Mouse (Mus musculus): ENCODE measurements around the gene Lrrc27. TPM values are rescaled to one million over a fixed set of nuclear protein-coding genes. Genes with fewer than 3 reads are reported as not detected.

Lrrc27 gene
- polyA plus RNA-seq, 1 experiment from 2014 or later = 5.8 TPM

DNA sequence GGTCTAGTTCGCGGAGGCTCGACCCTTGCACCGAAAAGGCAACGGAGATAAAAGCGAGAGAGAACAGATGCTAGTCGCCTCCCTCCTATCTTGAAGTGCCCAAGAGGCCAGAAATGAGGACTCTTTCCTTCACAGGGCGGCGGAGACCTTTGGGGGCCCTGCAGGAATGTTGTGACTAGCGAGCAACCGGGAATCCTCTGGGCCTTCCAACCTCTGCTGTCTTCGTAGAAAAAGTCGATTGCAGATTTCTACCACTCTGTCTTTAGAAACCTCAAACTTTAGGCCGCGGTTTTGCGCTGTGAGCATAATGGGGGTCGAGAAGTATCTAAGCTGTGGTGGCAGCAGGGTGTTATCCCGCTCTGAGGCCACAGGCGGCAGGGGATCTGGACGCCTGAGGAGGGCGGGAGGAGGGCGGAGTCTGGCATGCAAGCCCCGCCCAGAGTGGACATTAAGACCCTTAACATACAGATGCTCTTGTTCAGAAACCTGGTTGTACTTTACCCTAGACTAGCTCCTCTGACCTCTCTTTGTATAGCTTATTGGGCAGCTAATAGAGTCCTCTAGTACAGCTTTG is 24.1 kb upstream of the Lrrc27 start:
- peak overlapping the region; percentile 97 for H3K4me2 ChIP-seq (replicated peaks)
- WGBS = 1% methylated on average over 23 of the region's 23 CpGs
- H3K9me3 ChIP-seq = no peaks in the 10 kb centered on the region
- peak overlapping the region; percentile 71 for H3K9ac ChIP-seq (replicated peaks)
- H3K27ac ChIP-seq (replicated peaks) = no peak overlapping the region
- no peaks in the 10 kb centered on the region for H3K36me3 ChIP-seq
- H3K4me1 ChIP-seq = peaks cover 13% of the 10 kb centered on the region
- H3K4me3 ChIP-seq = peak overlapping the region; percentile 61
- peak; percentile 64 for ATAC-seq (ENCODE audit: low FRiP score, low read depth)
- peaks cover 58% of the 10 kb centered on the region for H3K27me3 ChIP-seq

DNA sequence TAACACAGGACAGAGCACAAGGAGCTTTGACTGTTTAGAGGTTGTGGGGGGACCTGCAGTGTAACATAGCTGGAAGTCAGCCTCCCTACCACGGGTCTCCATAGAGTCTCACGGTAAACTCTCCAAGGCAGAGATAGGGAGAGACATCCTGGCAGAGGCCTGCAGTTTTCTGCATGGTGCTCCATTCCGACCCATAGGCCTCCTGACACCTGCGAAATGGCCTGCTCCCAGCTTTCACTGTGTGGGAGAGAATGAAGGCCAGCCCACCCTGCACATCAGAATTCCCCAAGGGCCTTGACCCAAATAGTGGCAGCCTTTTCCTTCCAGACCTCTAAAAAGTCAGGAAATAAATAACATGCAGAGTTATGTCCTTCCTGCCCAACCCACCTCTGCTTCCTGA is 22.2 kb upstream of the Lrrc27 start:
- no peaks in the 10 kb centered on the region for H3K36me3 ChIP-seq
- H3K27me3 ChIP-seq = peaks cover 46% of the 10 kb centered on the region

DNA sequence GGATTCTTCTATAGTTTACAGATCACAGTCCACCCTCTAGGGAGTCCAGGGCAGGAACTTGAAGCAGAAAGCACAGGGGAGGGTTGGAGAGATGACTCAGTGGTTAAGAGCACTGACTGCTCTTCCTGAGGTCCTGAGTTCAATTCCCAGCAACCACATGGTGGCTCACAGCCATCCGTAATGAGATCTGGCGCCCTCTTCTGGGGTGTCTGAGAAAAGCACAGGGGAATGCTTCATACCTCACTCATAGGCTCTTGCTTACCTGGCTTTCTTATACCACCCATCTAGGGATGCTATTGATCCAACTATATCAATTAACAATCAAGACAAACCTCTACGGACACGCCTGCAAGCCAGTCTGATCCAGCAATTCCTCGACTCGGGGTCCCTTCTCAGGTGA is 21.2 kb upstream of the Lrrc27 start:
- Histone ChIP-seq H3K27me3 (peaks cover 37% of the 10 kb centered on the region), H3K9ac (replicated peaks) (no peak overlapping the region), H3K4me2 (replicated peaks) (no peak overlapping the region), H3K36me3 (no peaks in the 10 kb centered on the region), H3K4me1 (peaks cover 10% of the 10 kb centered on the region), H3K27ac (replicated peaks) (no peak overlapping the region), H3K4me3 (no peak overlapping the region), H3K9me3 (no peaks in the 10 kb centered on the region)
- ATAC-seq (ENCODE audit: low FRiP score, low read depth) = no peak
- WGBS = 72% methylated on average over 6 of the region's 6 CpGs

More for the DNA sequence above, 22.2 kb upstream of the Lrrc27 start:
- Histone ChIP-seq H3K4me3 (no peak overlapping the region), H3K9me3 (no peaks in the 10 kb centered on the region), H3K4me1 (peaks cover 13% of the 10 kb centered on the region), H3K9ac (replicated peaks) (no peak overlapping the region), H3K27ac (replicated peaks) (no peak overlapping the region), H3K4me2 (replicated peaks) (no peak overlapping the region)
- ATAC-seq (ENCODE audit: low FRiP score, low read depth) = no peak
- 82% methylated on average over 4 of the region's 4 CpGs for WGBS

DNA sequence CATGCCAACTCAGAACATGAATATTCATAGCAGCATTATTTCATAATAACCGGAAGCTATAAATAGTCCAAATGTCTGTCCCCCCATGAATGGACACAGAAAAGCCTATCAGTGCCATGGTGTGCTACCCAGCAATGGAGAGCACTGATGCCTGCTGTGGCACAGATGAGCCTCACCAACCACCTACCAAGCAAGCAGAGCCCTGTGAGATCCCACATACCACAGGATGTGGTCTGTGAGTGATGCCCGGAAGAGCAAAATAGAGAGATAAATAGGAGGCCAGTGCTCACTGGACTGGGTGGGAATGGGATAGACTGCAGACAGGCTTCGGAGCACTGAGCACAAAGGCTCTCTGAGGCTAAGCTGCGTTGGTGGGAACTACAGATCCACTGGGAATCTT is 15.8 kb upstream of the Lrrc27 start:
- Histone ChIP-seq H3K27me3 (peaks cover 4% of the 10 kb centered on the region), H3K4me2 (replicated peaks) (no peak overlapping the region), H3K4me1 (no peaks in the 10 kb centered on the region), H3K9me3 (no peaks in the 10 kb centered on the region), H3K36me3 (no peaks in the 10 kb centered on the region), H3K4me3 (no peak overlapping the region), H3K27ac (replicated peaks) (no peak overlapping the region), H3K9ac (replicated peaks) (no peak overlapping the region)
- no peak for ATAC-seq (ENCODE audit: low FRiP score, low read depth)
- 77% methylated on average over 4 of the region's 4 CpGs for WGBS

DNA sequence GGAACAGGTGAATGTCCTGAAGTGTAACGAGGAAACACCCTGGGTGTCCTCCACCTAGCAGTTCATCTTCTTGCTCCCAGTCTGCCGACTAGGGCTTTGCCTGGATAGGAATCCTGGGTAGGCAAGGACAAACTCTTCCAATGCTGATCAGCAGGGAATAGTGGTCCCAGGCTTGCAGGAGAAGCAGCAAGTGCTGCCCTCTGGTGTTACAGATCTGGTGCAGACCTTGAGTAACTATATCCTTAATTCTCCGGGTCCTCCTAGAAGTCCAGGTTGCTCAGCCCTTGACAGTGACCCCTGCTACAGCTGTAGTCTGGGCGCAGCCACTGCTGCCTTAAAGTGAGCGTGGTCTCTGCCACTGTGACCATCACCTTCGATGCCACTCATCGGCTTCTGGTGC is 12.7 kb upstream of the Lrrc27 start:
- H3K4me1 ChIP-seq = no peaks in the 10 kb centered on the region
- 34% methylated on average over 7 of the region's 7 CpGs for WGBS
- peak; percentile 44 for ATAC-seq (ENCODE audit: low FRiP score, low read depth)
- no peaks in the 10 kb centered on the region for H3K9me3 ChIP-seq
- H3K27me3 ChIP-seq = peaks cover 4% of the 10 kb centered on the region
- H3K4me2 ChIP-seq (replicated peaks) = no peak overlapping the region
- H3K27ac ChIP-seq (replicated peaks) = no peak overlapping the region
- H3K4me3 ChIP-seq = no peak overlapping the region
- H3K36me3 ChIP-seq = no peaks in the 10 kb centered on the region
- H3K9ac ChIP-seq (replicated peaks) = no peak overlapping the region

DNA sequence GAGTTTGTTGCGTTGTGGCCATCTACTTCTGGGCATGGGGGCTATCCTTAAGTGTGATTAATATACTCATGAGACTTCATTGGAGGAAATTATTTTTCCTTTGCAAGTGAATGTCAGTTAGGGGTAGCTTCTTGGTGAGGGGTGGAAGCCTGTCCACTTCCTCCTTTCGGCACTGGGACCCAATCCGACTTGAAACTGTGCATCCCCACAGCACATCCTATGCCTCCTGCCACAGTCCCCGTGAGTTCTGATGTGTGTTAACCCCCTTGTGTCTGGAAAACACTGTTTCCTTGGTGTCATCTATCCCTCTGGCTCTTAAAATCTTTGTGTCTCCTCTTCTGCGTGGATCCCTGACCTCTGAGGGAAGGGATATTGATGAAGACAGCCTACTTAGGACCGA is 11.6 kb upstream of the Lrrc27 start:
- ATAC-seq (ENCODE audit: low FRiP score, low read depth) = no peak
- Histone ChIP-seq H3K36me3 (no peaks in the 10 kb centered on the region), H3K9ac (replicated peaks) (no peak overlapping the region), H3K4me1 (no peaks in the 10 kb centered on the region), H3K9me3 (no peaks in the 10 kb centered on the region), H3K27me3 (peaks cover 4% of the 10 kb centered on the region), H3K4me2 (replicated peaks) (no peak overlapping the region), H3K27ac (replicated peaks) (no peak overlapping the region), H3K4me3 (no peak overlapping the region)
- WGBS = 70% methylated on average over 6 of the region's 6 CpGs

DNA sequence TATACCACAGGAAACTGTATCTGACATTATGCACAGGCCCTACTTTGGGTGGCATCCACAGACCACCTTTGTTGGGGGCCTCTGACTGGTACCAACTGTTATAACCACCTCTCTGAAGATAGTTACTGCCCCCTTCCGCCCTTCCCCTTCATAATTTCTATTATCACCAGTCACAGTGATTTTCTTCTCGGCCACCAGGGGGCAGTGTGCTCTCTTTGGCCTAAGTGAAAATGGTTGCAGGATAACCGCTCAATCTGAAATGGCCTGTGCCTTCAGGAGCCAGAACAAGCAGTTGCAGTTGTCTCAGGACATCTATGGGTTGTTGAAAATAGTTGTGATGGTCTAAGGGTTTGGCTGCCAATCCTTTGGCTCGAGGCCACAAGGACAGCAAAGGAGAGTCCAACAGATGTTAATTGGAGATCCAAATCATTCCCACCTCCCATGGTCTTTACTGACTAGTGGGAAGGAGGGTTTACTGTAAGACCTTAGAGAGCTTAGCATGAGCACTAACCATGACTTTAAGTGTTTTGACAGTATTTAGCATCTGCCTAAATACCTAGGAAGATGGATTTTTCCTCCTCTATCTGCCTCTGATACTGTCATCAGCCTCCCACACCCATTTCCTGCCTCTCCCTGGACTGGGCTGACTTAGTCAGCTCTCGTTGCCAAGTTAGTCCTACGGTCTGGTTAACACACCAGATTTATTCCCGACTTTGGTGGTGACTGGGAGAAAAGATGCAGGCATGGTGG is 4.6 kb upstream of the Lrrc27 start:
- Histone ChIP-seq H3K4me1 (peaks cover 6% of the 10 kb centered on the region), H3K9me3 (no peaks in the 10 kb centered on the region), H3K4me2 (replicated peaks) (no peak overlapping the region), H3K27ac (replicated peaks) (no peak overlapping the region), H3K9ac (replicated peaks) (no peak overlapping the region), H3K36me3 (no peaks in the 10 kb centered on the region), H3K27me3 (0 out of 2 replicates have a peak, but pooled peaks cover 6% of the 10 kb centered on the region), H3K4me3 (no peak overlapping the region)
- ATAC-seq (ENCODE audit: low FRiP score, low read depth) = no peak
- WGBS = 35% methylated on average over 7 of the region's 7 CpGs

DNA sequence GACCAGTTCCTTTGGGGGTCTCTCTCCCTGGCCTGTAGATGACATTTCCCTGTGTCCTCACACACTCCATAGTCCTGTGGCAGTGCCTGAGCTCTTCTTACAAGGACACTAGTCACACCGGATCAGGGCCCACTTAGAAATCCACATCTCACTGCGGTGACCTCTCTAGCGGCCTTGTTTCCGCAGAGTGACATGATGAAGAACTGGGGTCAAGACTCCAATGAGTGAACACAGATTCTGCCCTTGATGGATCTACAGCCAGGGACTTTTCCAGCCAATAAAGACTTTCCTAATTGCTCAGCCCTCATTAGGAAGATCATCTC is 4.1 kb upstream of the Lrrc27 start:
- H3K4me3 ChIP-seq = no peak overlapping the region
- no peak overlapping the region for H3K4me2 ChIP-seq (replicated peaks)
- H3K9ac ChIP-seq (replicated peaks) = no peak overlapping the region
- 90% methylated on average over 4 of the region's 4 CpGs for WGBS
- H3K27ac ChIP-seq (replicated peaks) = no peak overlapping the region
- H3K9me3 ChIP-seq = no peaks in the 10 kb centered on the region
- H3K4me1 ChIP-seq = peaks cover 10% of the 10 kb centered on the region
- no peak for ATAC-seq (ENCODE audit: low FRiP score, low read depth)
- H3K27me3 ChIP-seq = 0 out of 2 replicates have a peak, but pooled peaks cover 6% of the 10 kb centered on the region
- H3K36me3 ChIP-seq = no peaks in the 10 kb centered on the region

DNA sequence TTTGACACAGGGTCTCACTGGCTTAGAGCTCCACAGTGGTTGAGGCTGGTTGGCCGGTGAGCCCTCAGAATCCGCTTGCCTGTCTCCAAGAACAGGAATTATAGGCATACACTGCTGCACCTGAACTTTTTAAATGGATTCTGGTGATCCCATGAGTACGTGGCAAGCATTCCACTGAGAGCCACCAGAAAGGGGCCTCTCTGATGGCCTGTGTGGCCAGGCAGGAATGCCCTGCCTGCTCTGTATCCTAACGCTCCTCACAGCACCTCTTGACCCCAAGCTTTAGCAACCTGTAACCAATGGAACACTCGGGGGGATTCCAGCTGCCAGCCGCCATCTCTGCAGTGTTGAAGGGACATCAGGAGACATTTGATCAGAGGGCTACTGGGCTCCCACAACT is 1.0 kb upstream of the Lrrc27 start:
- Histone ChIP-seq H3K27ac (replicated peaks) (no peak overlapping the region), H3K36me3 (no peaks in the 10 kb centered on the region), H3K27me3 (0 out of 2 replicates have a peak, but pooled peaks cover 6% of the 10 kb centered on the region), H3K4me2 (replicated peaks) (no peak overlapping the region), H3K9me3 (no peaks in the 10 kb centered on the region), H3K4me1 (peaks cover 11% of the 10 kb centered on the region), H3K9ac (replicated peaks) (no peak overlapping the region), H3K4me3 (no peak overlapping the region)
- no peak for ATAC-seq (ENCODE audit: low FRiP score, low read depth)
- WGBS = 81% methylated on average over 6 of the region's 6 CpGs

DNA sequence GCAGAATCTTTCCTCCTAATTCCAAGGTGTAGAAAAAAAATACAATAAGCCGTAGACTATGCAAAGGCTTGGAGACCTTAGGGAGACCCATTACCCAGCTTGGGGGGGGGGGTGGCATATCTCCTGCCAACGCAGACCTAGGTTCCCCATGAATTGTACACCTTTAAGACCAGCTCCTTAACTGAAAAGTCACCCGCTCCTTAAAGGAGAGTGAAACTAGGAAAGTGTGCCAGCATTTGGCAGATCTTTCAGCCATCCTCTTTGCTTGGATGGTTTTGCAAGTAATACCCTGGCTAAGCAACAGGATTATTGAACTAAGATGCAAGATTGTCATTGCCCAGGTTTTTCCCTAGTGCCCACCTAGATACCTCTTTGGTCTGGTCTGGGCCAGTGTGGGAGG is 963 bp downstream of the Lrrc27 start:
- H3K4me3 ChIP-seq = peak overlapping the region; percentile 59
- 66% methylated on average over 3 of the region's 3 CpGs for WGBS
- H3K36me3 ChIP-seq = no peaks in the 10 kb centered on the region
- no peaks in the 10 kb centered on the region for H3K27me3 ChIP-seq
- no peak for ATAC-seq (ENCODE audit: low FRiP score, low read depth)
- peak overlapping the region; percentile 40; the same call in 1 of the 2 replicates for H3K9ac ChIP-seq (replicated peaks)
- peak overlapping the region; percentile 58 for H3K4me2 ChIP-seq (replicated peaks)
- H3K9me3 ChIP-seq = no peaks in the 10 kb centered on the region
- H3K4me1 ChIP-seq = peaks cover 11% of the 10 kb centered on the region
- no peak overlapping the region; the same call in 1 of the 2 replicates for H3K27ac ChIP-seq (replicated peaks)

DNA sequence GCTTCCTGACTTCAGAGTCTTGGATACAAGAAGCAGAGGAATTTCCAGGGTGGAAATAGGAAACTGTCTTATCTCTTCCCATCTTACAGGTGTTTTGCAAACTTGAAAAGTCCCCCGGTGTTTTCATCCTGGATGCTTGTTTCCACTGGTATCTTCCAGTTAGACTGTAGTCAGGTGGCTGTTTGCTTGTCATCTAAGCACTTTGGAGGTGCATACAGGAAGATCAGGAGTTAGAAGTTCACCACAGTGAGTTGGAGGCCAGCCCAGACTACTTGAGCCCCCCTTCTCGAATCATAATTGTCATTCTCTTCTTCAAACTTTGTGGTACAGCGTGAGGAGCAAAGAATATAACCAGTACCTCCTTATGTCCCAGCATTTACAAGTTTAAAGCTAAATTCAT is 1.4 kb downstream of the Lrrc27 start:
- H3K27me3 ChIP-seq = no peaks in the 10 kb centered on the region
- no peak for ATAC-seq (ENCODE audit: low FRiP score, low read depth)
- no peak overlapping the region for H3K27ac ChIP-seq (replicated peaks)
- H3K9me3 ChIP-seq = no peaks in the 10 kb centered on the region
- H3K4me2 ChIP-seq (replicated peaks) = no peak overlapping the region
- H3K4me1 ChIP-seq = peaks cover 11% of the 10 kb centered on the region
- no peak overlapping the region for H3K4me3 ChIP-seq
- no peaks in the 10 kb centered on the region for H3K36me3 ChIP-seq
- 88% methylated on average over 3 of the region's 3 CpGs for WGBS
- no peak overlapping the region for H3K9ac ChIP-seq (replicated peaks)

DNA sequence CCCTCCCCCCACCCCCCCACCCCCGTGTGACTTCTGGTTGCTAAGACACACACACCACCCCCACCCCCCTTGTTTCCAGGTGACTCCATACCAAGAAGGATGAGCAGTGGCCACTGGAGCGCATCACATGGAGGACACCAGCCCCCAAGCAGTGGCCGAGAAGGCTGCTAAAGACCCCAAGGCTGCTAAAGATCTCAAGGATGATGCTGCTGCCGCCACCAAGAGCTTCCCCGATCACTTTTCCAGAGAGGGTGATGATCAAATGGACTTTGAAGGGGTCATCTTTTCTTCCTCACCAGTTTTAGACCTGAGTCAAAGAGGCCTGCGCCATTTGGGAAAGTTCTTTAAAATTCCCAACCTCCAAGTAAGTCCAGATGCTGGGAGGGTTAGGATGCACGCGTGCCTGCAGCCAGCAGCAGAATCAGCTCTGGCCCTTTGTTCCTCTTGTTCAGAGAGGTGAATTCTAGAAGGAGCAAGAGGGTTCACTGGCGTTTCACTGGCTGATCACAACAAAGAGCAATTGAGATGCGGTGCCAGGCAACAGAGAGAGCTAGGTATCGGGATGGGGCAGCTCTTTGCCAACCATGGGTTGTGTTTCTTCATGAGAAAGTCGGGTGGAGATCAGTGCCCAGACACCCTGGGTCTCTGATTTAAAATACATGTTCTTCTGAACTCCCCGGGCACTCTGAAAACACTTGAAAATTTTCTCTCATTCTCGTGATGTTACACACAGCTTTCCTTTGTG is 2.0 kb downstream of the Lrrc27 start:
- Histone ChIP-seq H3K36me3 (no peaks in the 10 kb centered on the region), H3K27ac (replicated peaks) (no peak overlapping the region), H3K9me3 (no peaks in the 10 kb centered on the region), H3K4me1 (peaks cover 11% of the 10 kb centered on the region), H3K4me2 (replicated peaks) (no peak overlapping the region), H3K9ac (replicated peaks) (no peak overlapping the region), H3K4me3 (no peak overlapping the region), H3K27me3 (no peaks in the 10 kb centered on the region)
- ATAC-seq (ENCODE audit: low FRiP score, low read depth) = no peak
- WGBS = 76% methylated on average over 14 of the region's 14 CpGs

Measured in midbrain, embryonic 12.5 days (tissue).